Mouse (Mus musculus): ENCODE data around the gene Wrb.
"Not testable (repeated sequence)": the region's sequence is repeated elsewhere in the genome, so short reads cannot be mapped to it uniquely, and the experiment has no call there.

GRCm38 (mm10) chr16:96144748-96145109 lies 478 bp upstream of the Wrb start:
- TF ChIP-seq CTCF (IDR thresholded peaks at IDR 0.05; ENCODE audit: control insufficient read depth, insufficient read depth, insufficient replicate concordance, low read depth, low read length); POLR2A (IDR thresholded peaks at IDR 0.05; ENCODE audit: control insufficient read depth, low read depth, low read length): not testable (repeated sequence)
